14 mouse cellular contexts compared by ENCODE assay signal in the genomic region with DNA sequence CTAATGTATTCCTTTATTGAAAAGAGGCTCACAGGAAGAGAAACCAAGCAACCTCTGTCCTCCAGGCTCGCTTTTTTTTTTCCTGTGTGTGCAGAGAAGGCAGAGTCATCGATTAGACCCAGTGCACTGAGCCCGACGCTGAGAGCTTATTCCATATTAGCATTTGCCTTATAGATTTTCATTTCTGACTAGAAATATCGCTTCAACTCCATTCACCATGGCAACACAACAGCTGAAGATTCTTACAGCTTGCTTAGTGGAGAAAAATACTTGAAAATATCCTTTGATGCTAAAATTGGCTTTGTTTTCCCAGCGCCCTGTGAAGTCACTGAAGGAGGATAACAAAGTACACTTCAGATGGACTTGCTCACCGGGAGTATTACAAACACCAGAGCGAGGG. TPM values are rescaled to one million over a fixed set of nuclear protein-coding genes. Genes with fewer than 3 reads are reported as not detected.
"Had no signal": no experiment of that assay in that cellular context is flagged by ENCODE, and none has a peak within 500 bp of the region (broad histone marks: within the 10 kb centered on the region; RNA-seq: fewer than 3 reads in every experiment).

No protein-coding gene starts in this region.

- DNase-seq: kidney, adult 18-20 months; kidney, postnatal 14 days; liver; liver, embryonic 13.5 days; lung, adult 18-20 months; thymus, adult 18-20 months; thymus, postnatal 14 days had no signal

- H3K27ac ChIP-seq: kidney, embryonic 15.5 days; limb, embryonic 12.5 days; liver, embryonic 13.5 days; neural tube, embryonic 12.5 days; stomach, postnatal 0 days had no signal

- H3K36me3 ChIP-seq: kidney, embryonic 15.5 days; limb, embryonic 12.5 days; liver, embryonic 13.5 days; neural tube, embryonic 12.5 days had no signal

- H3K9ac ChIP-seq: kidney, embryonic 15.5 days; limb, embryonic 12.5 days; liver, embryonic 13.5 days; neural tube, embryonic 12.5 days had no signal

- H3K4me3 ChIP-seq: kidney, embryonic 15.5 days; limb, embryonic 12.5 days; liver, embryonic 13.5 days; neural tube, embryonic 12.5 days had no signal

- H3K9me3 ChIP-seq: kidney, embryonic 15.5 days; limb, embryonic 12.5 days; liver, embryonic 13.5 days; neural tube, embryonic 12.5 days had no signal

- H3K4me1 ChIP-seq: kidney, embryonic 15.5 days; liver, embryonic 13.5 days; neural tube, embryonic 12.5 days had no signal

- H3K4me2 ChIP-seq: kidney, embryonic 15.5 days; limb, embryonic 12.5 days; liver, embryonic 13.5 days; neural tube, embryonic 12.5 days had no signal

- H3K27me3 ChIP-seq: kidney, embryonic 15.5 days; limb, embryonic 12.5 days; liver, embryonic 13.5 days; neural tube, embryonic 12.5 days had no signal

RNA-seq across cellular contexts. Expression of a gene that starts 26.6 kb away (rescaled TPM):
- total RNA-seq: megakaryocyte-erythroid progenitor cell, adult 5-6 weeks; monocyte, adult 5-6 weeks; neutrophil, adult 5-6 weeks had no signal
